Mouse (Mus musculus) CH12F3 (cell line): ENCODE results near the gene Fat4.

Experiments used
- in situ Hi-C: fragments of 300-500 bp; cut with MboI; formaldehyde crosslinking; loops from 2 replicates; pipeline ENCODE4 v1.14.3; 2020; ENCODE audit warnings: low sequenced_read_pairs

Gene Fat4

GRCm38 (mm10) chr3:38886890-38887355 is at the start of gene Fat4:
Gene Fat4, plus strand, starts transcription at chr3:38886940.
- in situ Hi-C loops = no loop called here

GRCm38 (mm10) chr3:38839438-38839837 is 47.3 kb upstream of the Fat4 start:
- in situ Hi-C loops = loop anchor here (25.0 kb wide), 1 partner anchor 577 kb away; no protein-coding TSS in a partner anchor

- in situ Hi-C loops = loop anchor here (25.0 kb wide), 1 partner anchor 581 kb away; no protein-coding TSS in a partner anchor
Observed at GRCm38 (mm10) chr3:38843000-38843538, 43.7 kb upstream of the Fat4 start.

- in situ Hi-C loops = loop anchor here (25.0 kb wide), 1 partner anchor 584 kb away; no protein-coding TSS in a partner anchor
Observed at GRCm38 (mm10) chr3:38846602-38847382, 39.9 kb upstream of the Fat4 start.

- in situ Hi-C loops = loop anchor here (25.0 kb wide), 1 partner anchor 587 kb away; no protein-coding TSS in a partner anchor
Observed at GRCm38 (mm10) chr3:38849077-38849476, 37.7 kb upstream of the Fat4 start.

- in situ Hi-C loops = loop anchor here (25.0 kb wide), 1 partner anchor 587 kb away; no protein-coding TSS in a partner anchor
Observed at GRCm38 (mm10) chr3:38849536-38849935, 37.2 kb upstream of the Fat4 start.

- in situ Hi-C loops = no loop called here
Observed at GRCm38 (mm10) chr3:38853650-38854049, 33.1 kb upstream of the Fat4 start.

GRCm38 (mm10) chr3:38860683-38861082 is 26.1 kb upstream of the Fat4 start:
- in situ Hi-C loops = no loop called here

GRCm38 (mm10) chr3:38871291-38871690 is 15.4 kb upstream of the Fat4 start:
- in situ Hi-C loops = no loop called here

GRCm38 (mm10) chr3:38875872-38876271 is 10.9 kb upstream of the Fat4 start:
- in situ Hi-C loops = no loop called here

- in situ Hi-C loops = no loop called here
Observed at GRCm38 (mm10) chr3:38876706-38877105, 10.0 kb upstream of the Fat4 start.

- in situ Hi-C loops = no loop called here
Observed at GRCm38 (mm10) chr3:38882778-38883177, 4.0 kb upstream of the Fat4 start.

GRCm38 (mm10) chr3:38883676-38884075 is 3.1 kb upstream of the Fat4 start:
- in situ Hi-C loops = no loop called here

GRCm38 (mm10) chr3:38884276-38884675 is 2.5 kb upstream of the Fat4 start:
- in situ Hi-C loops = no loop called here

- in situ Hi-C loops = no loop called here
Observed at GRCm38 (mm10) chr3:38884919-38885418, 1.8 kb upstream of the Fat4 start.

GRCm38 (mm10) chr3:38885481-38886001 is 1.2 kb upstream of the Fat4 start:
- in situ Hi-C loops = no loop called here

- in situ Hi-C loops = no loop called here
Observed at GRCm38 (mm10) chr3:38886061-38886821, 499 bp upstream of the Fat4 start.

GRCm38 (mm10) chr3:38887381-38887991 is 746 bp downstream of the Fat4 start:
- in situ Hi-C loops = no loop called here

- in situ Hi-C loops = no loop called here
Observed at GRCm38 (mm10) chr3:38888111-38888510, 1.4 kb downstream of the Fat4 start.

- in situ Hi-C loops = no loop called here
Observed at GRCm38 (mm10) chr3:38892791-38893224, 6.1 kb downstream of the Fat4 start.
